ENCODE assay signal across 12 mouse cellular contexts in genomic region chr11:49811879-49812278, GRCm38 (mm10). TPM values are rescaled to one million over a fixed set of nuclear protein-coding genes. Genes with fewer than 3 reads are reported as not detected.
A peak's percentile ranks its signal among the peaks of the same experiment; 100 is the strongest.
DNase-seq lines count a peak whose midpoint lies in the region; ATAC-seq and TF ChIP-seq lines count a peak whose summit lies in the region.
"Had no signal": no experiment of that assay in that cellular context is flagged by ENCODE, and none has a peak within 500 bp of the region (broad histone marks: within the 10 kb centered on the region; RNA-seq: fewer than 3 reads in every experiment).

No protein-coding gene starts in this region.

- no peak overlapping the region for H3K4me3 ChIP-seq in stomach, postnatal 0 days (ENCODE audit: low read depth, low read length)
- H3K4me3 ChIP-seq: heart, embryonic 12.5 days; neural tube, embryonic 12.5 days had no signal

- H3K9ac ChIP-seq in stomach, postnatal 0 days (ENCODE audit: low read length), result no peak overlapping the region
- H3K9ac ChIP-seq: neural tube, embryonic 12.5 days had no signal

- no peak overlapping the region for H3K4me2 ChIP-seq in stomach, postnatal 0 days (replicated peaks; ENCODE audit: low read depth)
- H3K4me2 ChIP-seq: heart, embryonic 12.5 days; neural tube, embryonic 12.5 days had no signal

- no peaks in the 10 kb centered on the region for H3K9me3 ChIP-seq in stomach, postnatal 0 days (ENCODE audit: control insufficient read depth, low read length)
- H3K9me3 ChIP-seq: G1E; heart, embryonic 12.5 days; neural tube, embryonic 12.5 days had no signal

- peak; percentile 28; the same call in 1 of the 2 replicates for ATAC-seq in granulocyte monocyte progenitor cell, adult 5-6 weeks (replicated peaks; ENCODE audit: poor library complexity, severe bottlenecking)
- ATAC-seq in megakaryocyte-erythroid progenitor cell, adult 5-6 weeks (replicated peaks; ENCODE audit: low FRiP score, low TSS enrichment, poor library complexity, severe bottlenecking), result peak; percentile 66
- no peak for ATAC-seq in stomach, postnatal 0 days (ENCODE audit: low FRiP score, low TSS enrichment)

- no peaks in the 10 kb centered on the region for H3K36me3 ChIP-seq in stomach, postnatal 0 days (ENCODE audit: control insufficient read depth, insufficient read depth, low read length)
- H3K36me3 ChIP-seq: G1E had no signal

- no peaks in the 10 kb centered on the region for H3K27me3 ChIP-seq in stomach, postnatal 0 days (ENCODE audit: control insufficient read depth, insufficient read depth, low read length)
- H3K27me3 ChIP-seq: heart, embryonic 12.5 days; neural tube, embryonic 12.5 days had no signal

- H3K4me1 ChIP-seq in stomach, postnatal 0 days (replicated peaks; ENCODE audit: control insufficient read depth, insufficient read depth), result no peaks in the 10 kb centered on the region
- H3K4me1 ChIP-seq: neural tube, embryonic 12.5 days had no signal

- no peak overlapping the region for H3K27ac ChIP-seq in stomach, postnatal 0 days (replicated peaks)
- H3K27ac ChIP-seq: neural tube, embryonic 12.5 days had no signal

- DNase-seq in 416B (ENCODE audit: low read depth), result peak; percentile 55
- DNase-seq in CD4-positive, CD25-positive, alpha-beta regulatory T cell, adult 2 months (ENCODE audit: low read depth, low spot score), result peak; percentile 84
- DNase-seq in urinary bladder, adult 18-20 months (ENCODE audit: low spot score in 2 of 2), result no peak
- DNase-seq in stomach, postnatal 0 days (ENCODE audit: low spot score), result no peak
- DNase-seq in kidney, postnatal 4 days, result no peak
- DNase-seq: cerebellum, postnatal 14 days; kidney, postnatal 25 days had no signal

- no peak for TF ChIP-seq CTCF in stomach, postnatal 0 days (IDR thresholded peaks at IDR 0.05; ENCODE audit: low read depth)

- 78% methylated on average over 8 of the region's 8 CpGs for WGBS in stomach, postnatal 0 days

- TF ChIP-seq EP300 in stomach, postnatal 0 days (optimal IDR thresholded peaks at IDR 0.05), result no peak

RNA-seq across cellular contexts. Expression of gene Gfpt2, which starts 17.9 kb away (rescaled TPM):
- 0.21 and 0.58 TPM in 2 replicates for total RNA-seq in granulocyte monocyte progenitor cell, adult 5-6 weeks (2014; fragmentation: Nextera tagmentation)
- total RNA-seq in granulocyte monocyte progenitor cell, adult 5-6 weeks (2017), result 0.13 TPM in 1 of 2 replicates, not detected in the other
- total RNA-seq in megakaryocyte-erythroid progenitor cell, adult 5-6 weeks (2014; fragmentation: Nextera tagmentation), result 0.87 and 1.0 TPM in 2 replicates
- total RNA-seq in megakaryocyte-erythroid progenitor cell, adult 5-6 weeks (2017), result 2.3 and 2.9 TPM in 2 replicates
- 2.3 and 2.8 TPM in 2 replicates for polyA plus RNA-seq in stomach, postnatal 0 days (2015; fragmentation: Nextera tagmentation; extraction: Ambion mirVana)
- polyA plus RNA-seq: G1E had no signal

RNA-seq across cellular contexts. Expression of gene Mapk9, which starts 34.7 kb away (rescaled TPM):
- 26.6 and 41.7 TPM in 2 replicates for total RNA-seq in granulocyte monocyte progenitor cell, adult 5-6 weeks (2014; fragmentation: Nextera tagmentation)
- 32.9 and 41.9 TPM in 2 replicates for total RNA-seq in granulocyte monocyte progenitor cell, adult 5-6 weeks (2017)
- total RNA-seq in megakaryocyte-erythroid progenitor cell, adult 5-6 weeks (2014; fragmentation: Nextera tagmentation), result 107 and 112 TPM in 2 replicates
- total RNA-seq in megakaryocyte-erythroid progenitor cell, adult 5-6 weeks (2017), result 94.5 and 98.9 TPM in 2 replicates
- 19.2 and 19.7 TPM in 2 replicates for polyA plus RNA-seq in stomach, postnatal 0 days (2015; fragmentation: Nextera tagmentation; extraction: Ambion mirVana)

Comparison
In these comparisons a context has a peak if more than half of its experiments do, and no peak if none do; other contexts are left out.
1. DNase-seq: peak in 416B (single experiment) and CD4-positive, CD25-positive, alpha-beta regulatory T cell, adult 2 months (single experiment); none in urinary bladder, adult 18-20 months (0 of 2), stomach, postnatal 0 days (single experiment) and kidney, postnatal 4 days (0 of 2).